Mouse (Mus musculus) testis, adult 2 months (tissue): Measurements from ENCODE around the gene Cog5.

Experiments
- CTCF ChIP-seq: fragments of 200-500 bp; IDR thresholded peaks from 2 replicates; pipeline ENCODE4 v1.5.1; 2012; ENCODE audit warnings: low read depth, mild to moderate bottlenecking, inconsistent platforms, low read length, moderate library complexity; ENCODE audit not compliant: control insufficient read depth, insufficient read depth, insufficient replicate concordance
- POLR2A ChIP-seq: fragments of 200-500 bp; IDR thresholded peaks from 2 replicates; pipeline ENCODE4 v1.6.1; 2012; ENCODE audit warnings: low read depth, mild to moderate bottlenecking, inconsistent platforms, low read length, moderate library complexity; ENCODE audit not compliant: control insufficient read depth

GRCm38 (mm10) chr12:31819096-31819495 is 164.4 kb downstream of the Cog5 start:
- TF ChIP-seq CTCF, result no peak
- no peak for TF ChIP-seq POLR2A
